Mouse (Mus musculus): ENCODE results near the gene Mrtfa. TPM values are rescaled to one million over a fixed set of nuclear protein-coding genes. Genes with fewer than 3 reads are reported as not detected.

Gene Mrtfa
- polyA plus RNA-seq, 1 experiment from 2014 or later = 18.0 TPM

DNA sequence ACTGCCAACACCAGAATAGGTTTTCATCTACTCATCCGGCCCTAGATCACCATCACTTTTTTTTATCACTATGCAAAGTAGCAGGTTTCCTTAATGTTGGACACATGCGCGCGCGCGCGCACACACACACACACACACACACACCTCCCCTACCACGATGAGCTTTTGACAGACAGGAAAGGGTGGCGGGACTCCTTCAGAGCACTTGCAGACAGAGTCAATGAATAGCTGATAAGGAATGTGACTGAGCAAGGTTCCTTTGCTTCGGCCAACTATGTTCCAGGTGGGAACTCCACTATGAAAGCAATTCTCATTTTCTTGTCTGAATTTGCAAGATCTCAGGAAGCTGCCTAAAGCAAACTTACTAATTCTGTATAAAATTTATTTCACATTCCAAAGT lies 22.7 kb downstream of the Mrtfa start:
- Histone ChIP-seq H3K4me2 (replicated peaks) (no peak overlapping the region), H3K4me1 (replicated peaks) (peaks cover 11% of the 10 kb centered on the region), H3K27ac (no peak overlapping the region), H3K27me3 (replicated peaks) (no peaks in the 10 kb centered on the region), H3K36me3 (no peaks in the 10 kb centered on the region), H3K9ac (no peak overlapping the region), H3K9me3 (no peaks in the 10 kb centered on the region), H3K4me3 (replicated peaks) (no peak overlapping the region)
- 77% methylated on average over 10 of the region's 10 CpGs for WGBS
- ATAC-seq = peak; percentile 66; the same call in 1 of the 2 replicates

DNA sequence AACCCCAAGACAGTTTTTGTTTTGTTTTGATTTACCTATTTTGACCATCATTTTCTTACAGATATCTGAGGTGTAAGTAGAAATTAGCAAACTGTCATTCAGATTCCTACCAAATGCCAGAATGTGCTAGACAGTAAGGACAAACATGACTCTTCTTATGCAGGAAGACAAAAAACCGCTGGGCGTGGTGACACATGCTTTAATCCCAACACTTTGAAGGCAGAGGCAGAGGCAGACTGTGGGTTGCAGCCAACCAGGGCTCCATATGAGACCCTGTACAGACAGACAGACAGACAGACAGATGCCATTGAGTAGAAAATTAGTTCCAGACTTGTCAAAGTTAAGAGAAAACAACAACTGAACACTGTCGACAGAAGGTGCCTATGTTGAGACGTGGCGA lies 24.3 kb downstream of the Mrtfa start:
- 97% methylated on average over 5 of the region's 5 CpGs for WGBS
- Histone ChIP-seq H3K27me3 (replicated peaks) (no peaks in the 10 kb centered on the region), H3K4me2 (replicated peaks) (no peak overlapping the region), H3K27ac (no peak overlapping the region), H3K4me3 (replicated peaks) (no peak overlapping the region), H3K9ac (no peak overlapping the region), H3K36me3 (no peaks in the 10 kb centered on the region), H3K4me1 (replicated peaks) (peaks cover 11% of the 10 kb centered on the region), H3K9me3 (no peaks in the 10 kb centered on the region)
- no peak for ATAC-seq

DNA sequence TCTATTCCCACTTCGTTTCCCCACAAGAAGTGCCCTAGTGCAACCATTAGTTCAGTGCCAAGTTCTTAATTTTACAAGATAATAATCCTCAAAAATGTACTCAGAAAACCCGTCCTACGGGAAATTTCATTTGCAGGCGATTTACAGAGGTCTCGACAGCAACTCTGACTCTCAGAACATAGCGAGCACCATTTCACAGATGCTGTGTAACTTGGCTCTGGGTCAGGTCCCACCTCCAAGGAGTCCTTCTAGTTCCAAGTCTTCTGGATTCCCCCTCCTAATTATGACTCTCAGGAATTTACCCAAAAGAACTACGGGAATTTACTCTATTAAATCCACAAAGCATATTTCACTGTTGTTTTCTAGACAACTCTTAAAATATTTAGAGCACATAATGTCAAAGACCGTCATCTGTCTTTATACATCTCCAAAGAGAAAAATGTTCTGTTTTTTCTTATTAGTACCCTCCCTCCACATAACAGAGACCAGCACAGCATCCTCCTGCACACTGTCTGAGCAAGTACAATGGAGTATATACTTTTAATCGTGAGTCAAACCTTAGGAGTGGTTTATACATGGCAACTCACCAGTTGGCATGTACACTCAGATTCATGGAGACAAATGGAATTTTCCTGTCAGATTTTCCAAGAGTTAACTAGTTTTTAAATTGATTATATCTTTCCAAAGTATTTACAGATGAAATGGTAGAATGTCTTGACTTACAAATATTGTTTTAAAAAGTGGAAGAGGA lies 25.8 kb downstream of the Mrtfa start:
- WGBS = 44% methylated on average over 9 of the region's 9 CpGs

DNA sequence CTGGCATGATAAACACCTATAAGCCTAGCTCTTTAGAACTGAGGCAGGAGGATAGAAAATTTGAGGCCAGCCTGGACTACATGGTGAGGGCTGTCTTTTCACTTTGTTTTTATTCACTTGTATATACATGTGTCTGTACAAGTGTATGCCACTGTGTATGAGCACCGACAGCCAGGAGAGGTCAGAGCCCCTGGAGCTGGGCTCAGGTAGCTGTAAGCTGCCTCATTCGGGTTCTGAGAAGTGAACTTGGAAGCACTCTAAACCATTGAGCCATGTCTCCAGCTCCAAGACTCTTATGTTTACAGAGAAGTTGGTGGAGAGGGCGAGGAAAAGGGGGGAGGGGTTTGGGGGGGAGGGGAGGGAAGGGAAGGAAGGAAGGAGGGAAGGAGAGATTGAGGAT lies 29.0 kb downstream of the Mrtfa start:
- H3K4me2 ChIP-seq (replicated peaks) = no peak overlapping the region
- H3K4me3 ChIP-seq (replicated peaks) = no peak overlapping the region
- H3K36me3 ChIP-seq = no peaks in the 10 kb centered on the region
- WGBS = 50% methylated on average over 3 of the region's 3 CpGs
- no peak for ATAC-seq
- H3K4me1 ChIP-seq (replicated peaks) = 0 out of 2 replicates have a peak, but pooled peaks cover 7% of the 10 kb centered on the region
- no peak overlapping the region for H3K9ac ChIP-seq
- H3K27ac ChIP-seq = no peak overlapping the region
- no peaks in the 10 kb centered on the region for H3K9me3 ChIP-seq
- H3K27me3 ChIP-seq (replicated peaks) = no peaks in the 10 kb centered on the region

More for the DNA sequence above, 25.8 kb downstream of the Mrtfa start:
- no peak overlapping the region for H3K27ac ChIP-seq
- H3K4me3 ChIP-seq (replicated peaks) = no peak overlapping the region
- H3K4me2 ChIP-seq (replicated peaks) = no peak overlapping the region
- peaks cover 11% of the 10 kb centered on the region for H3K4me1 ChIP-seq (replicated peaks)
- no peak overlapping the region for H3K9ac ChIP-seq
- H3K27me3 ChIP-seq (replicated peaks) = no peaks in the 10 kb centered on the region
- ATAC-seq = no peak
- no peaks in the 10 kb centered on the region for H3K9me3 ChIP-seq
- H3K36me3 ChIP-seq = no peaks in the 10 kb centered on the region

DNA sequence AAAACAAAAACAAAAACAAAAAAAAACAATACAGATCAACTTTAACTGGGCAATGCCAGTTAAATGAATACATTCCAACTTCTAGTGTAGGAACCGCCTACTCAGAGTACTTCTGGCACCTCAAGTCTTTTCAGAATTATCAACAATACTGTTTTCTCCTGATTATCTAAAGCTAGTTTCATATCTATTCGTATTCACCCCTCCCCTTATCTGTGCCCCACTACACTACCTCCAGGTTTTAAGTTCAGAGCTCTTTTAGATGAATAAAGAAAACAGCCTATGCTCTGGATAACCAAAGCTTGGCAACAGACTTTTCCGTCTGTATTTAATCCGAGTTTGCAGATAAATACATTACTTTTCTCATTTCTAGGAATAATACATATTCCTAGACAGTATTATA lies 29.9 kb downstream of the Mrtfa start:
- ATAC-seq = no peak
- H3K9ac ChIP-seq = no peak overlapping the region
- no peak overlapping the region for H3K4me2 ChIP-seq (replicated peaks)
- H3K4me1 ChIP-seq (replicated peaks) = 0 out of 2 replicates have a peak, but pooled peaks cover 5% of the 10 kb centered on the region
- no peak overlapping the region for H3K4me3 ChIP-seq (replicated peaks)
- WGBS = 80% methylated on average over 4 of the region's 4 CpGs
- no peaks in the 10 kb centered on the region for H3K27me3 ChIP-seq (replicated peaks)
- H3K36me3 ChIP-seq = no peaks in the 10 kb centered on the region
- no peaks in the 10 kb centered on the region for H3K9me3 ChIP-seq
- H3K27ac ChIP-seq = no peak overlapping the region

DNA sequence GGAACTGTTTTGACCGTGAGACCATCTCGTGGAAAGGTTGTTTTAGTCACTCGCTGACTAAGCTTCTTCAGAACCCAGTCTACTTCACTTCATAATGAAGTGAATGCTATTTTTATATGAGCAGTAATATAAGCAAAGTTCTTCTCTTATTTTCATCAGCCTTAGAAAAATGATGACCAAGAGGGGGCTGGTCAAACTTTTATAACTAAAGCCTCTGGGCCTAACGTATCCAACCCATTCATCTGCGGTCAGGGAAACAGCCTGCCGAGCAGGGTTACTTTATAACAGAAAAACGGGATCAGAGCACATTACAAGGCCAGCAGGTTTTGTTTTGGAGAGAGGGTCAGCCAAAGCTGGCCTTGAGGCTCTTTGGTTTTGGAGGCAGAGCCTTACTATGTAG lies 31.3 kb downstream of the Mrtfa start:
- no peak for ATAC-seq
- no peak overlapping the region for H3K9ac ChIP-seq
- H3K27me3 ChIP-seq (replicated peaks) = no peaks in the 10 kb centered on the region
- 62% methylated on average over 7 of the region's 7 CpGs for WGBS
- no peaks in the 10 kb centered on the region for H3K36me3 ChIP-seq
- no peak overlapping the region for H3K4me2 ChIP-seq (replicated peaks)
- peaks cover 8% of the 10 kb centered on the region; the same call in 1 of the 2 replicates for H3K4me1 ChIP-seq (replicated peaks)
- no peaks in the 10 kb centered on the region for H3K9me3 ChIP-seq
- H3K27ac ChIP-seq = no peak overlapping the region
- no peak overlapping the region for H3K4me3 ChIP-seq (replicated peaks)

DNA sequence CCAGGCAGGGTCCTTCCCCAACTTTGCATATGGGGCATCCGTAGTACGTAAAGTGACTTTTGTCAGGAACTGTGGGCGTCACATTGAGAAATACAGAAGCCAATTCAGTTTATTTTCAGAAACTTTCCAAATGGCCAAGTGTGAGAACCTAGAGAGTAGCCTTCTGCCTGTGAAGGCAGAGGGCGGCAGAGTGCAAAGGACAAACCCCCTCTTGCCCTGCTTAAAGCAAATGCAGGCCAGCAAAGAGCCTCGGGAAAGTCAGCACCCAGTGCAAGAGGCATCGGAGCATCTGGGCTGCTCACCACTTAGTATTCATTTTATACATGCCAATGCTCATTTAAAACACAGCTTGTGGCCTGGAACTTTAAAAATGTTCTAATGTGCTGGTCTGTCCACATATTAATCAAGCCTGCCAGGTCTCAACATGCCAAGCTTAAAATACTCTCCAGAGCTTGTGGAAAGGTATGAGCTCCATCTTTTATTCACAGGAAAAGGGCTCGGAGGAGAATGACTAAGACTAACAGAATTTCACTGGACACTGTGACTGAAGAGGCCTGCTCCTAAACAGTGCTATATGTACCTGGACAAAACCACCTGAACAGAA lies 31.9 kb downstream of the Mrtfa start:
- H3K36me3 ChIP-seq = no peaks in the 10 kb centered on the region
- H3K27ac ChIP-seq = no peak overlapping the region
- H3K4me2 ChIP-seq (replicated peaks) = no peak overlapping the region
- H3K9ac ChIP-seq = no peak overlapping the region
- ATAC-seq = no peak
- no peak overlapping the region for H3K4me3 ChIP-seq (replicated peaks)
- WGBS = 75% methylated on average over 7 of the region's 7 CpGs
- peaks cover 8% of the 10 kb centered on the region; the same call in 1 of the 2 replicates for H3K4me1 ChIP-seq (replicated peaks)
- H3K27me3 ChIP-seq (replicated peaks) = no peaks in the 10 kb centered on the region
- H3K9me3 ChIP-seq = no peaks in the 10 kb centered on the region

DNA sequence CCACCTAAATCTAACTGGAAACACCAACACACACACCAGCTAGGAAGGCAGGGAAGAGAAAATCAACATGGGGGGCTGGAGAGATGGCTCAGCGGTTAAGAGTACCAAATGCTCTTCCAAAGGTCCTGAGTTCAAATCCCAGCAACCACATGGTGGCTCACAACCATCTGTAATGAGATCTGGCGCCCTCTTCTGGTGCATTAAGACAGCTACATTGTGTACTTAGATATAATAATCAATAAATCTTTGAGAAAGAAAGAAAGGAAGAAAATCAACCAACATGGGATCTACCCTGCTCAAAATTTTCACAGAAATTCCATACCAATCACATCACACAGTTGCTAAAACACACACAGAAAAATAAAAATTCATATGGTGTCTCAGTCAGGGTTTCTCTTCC lies 34.1 kb downstream of the Mrtfa start:
- H3K27ac ChIP-seq = no peak overlapping the region
- no peak overlapping the region for H3K4me3 ChIP-seq (replicated peaks)
- no peak overlapping the region for H3K9ac ChIP-seq
- no peaks in the 10 kb centered on the region for H3K36me3 ChIP-seq
- peaks cover 8% of the 10 kb centered on the region; the same call in 1 of the 2 replicates for H3K4me1 ChIP-seq (replicated peaks)
- WGBS = 76% methylated on average over 2 of the region's 2 CpGs
- H3K4me2 ChIP-seq (replicated peaks) = no peak overlapping the region
- ATAC-seq = no peak
- H3K9me3 ChIP-seq = no peaks in the 10 kb centered on the region
- no peaks in the 10 kb centered on the region for H3K27me3 ChIP-seq (replicated peaks)

DNA sequence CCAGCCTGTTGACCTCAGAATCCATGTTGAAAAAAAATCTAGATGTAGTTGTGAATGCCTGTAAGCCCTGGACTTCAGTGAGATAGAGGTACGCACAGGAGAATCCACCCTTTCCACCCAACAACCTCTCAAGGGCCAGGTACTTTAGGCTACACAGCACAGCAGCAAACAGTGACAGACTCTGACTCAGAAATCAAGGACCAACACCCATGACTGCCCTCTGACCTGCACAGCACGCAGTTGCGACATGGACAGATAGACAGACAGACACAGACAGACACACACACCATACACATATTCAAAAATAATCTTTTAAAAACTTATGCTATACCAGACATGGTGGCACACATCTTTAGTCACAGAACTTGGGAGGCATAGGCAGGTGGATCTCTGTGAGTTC lies 34.7 kb downstream of the Mrtfa start:
- Histone ChIP-seq H3K27me3 (replicated peaks) (no peaks in the 10 kb centered on the region), H3K9me3 (no peaks in the 10 kb centered on the region), H3K9ac (no peak overlapping the region), H3K36me3 (no peaks in the 10 kb centered on the region), H3K27ac (no peak overlapping the region), H3K4me3 (replicated peaks) (no peak overlapping the region), H3K4me2 (replicated peaks) (no peak overlapping the region), H3K4me1 (replicated peaks) (peaks cover 8% of the 10 kb centered on the region; the same call in 1 of the 2 replicates)
- no peak for ATAC-seq
- WGBS = 94% methylated on average over 3 of the region's 3 CpGs

DNA sequence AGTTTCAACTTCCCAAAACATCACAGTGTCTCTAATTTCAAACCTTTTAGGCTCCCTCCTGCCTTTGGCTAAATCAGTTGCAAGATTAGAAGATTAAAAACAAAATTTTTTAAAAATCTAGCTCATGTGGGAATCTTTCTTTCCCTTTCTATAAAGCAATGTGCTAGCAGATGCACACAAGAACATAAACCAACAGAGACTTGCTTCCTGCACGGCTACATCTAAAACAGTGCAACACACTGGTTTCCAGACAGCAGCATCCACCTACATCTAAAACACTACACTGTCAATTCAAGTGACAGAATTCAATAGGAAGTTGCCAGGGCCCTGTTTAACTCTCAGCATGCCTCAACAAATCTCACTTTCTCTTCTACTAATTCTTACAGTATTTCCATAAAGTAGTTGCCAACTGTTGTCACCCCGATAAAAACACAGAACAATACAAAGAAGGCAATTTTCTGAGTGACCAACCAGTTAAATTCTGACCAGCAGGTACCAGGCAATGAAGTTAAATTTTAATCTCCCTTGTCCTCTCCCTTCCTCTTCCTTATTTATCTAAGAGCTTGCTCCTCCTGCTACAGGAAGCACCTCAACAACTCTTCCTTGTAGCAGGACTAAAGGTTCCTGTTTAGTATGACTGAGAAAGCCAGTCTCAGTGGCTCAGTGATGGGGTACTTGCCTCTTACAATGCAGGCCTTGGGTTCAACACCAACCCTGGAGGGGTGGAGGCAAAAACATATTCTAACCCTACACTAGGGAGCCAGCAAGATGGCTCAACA lies 35.5 kb downstream of the Mrtfa start:
- ATAC-seq = peak; percentile 49; the same call in 1 of the 2 replicates
- H3K27ac ChIP-seq = 0 out of 2 replicates have a peak overlapping the region, but pooled peaks have one; percentile 5
- no peaks in the 10 kb centered on the region for H3K36me3 ChIP-seq
- H3K9ac ChIP-seq = no peak overlapping the region
- H3K4me1 ChIP-seq (replicated peaks) = peaks cover 8% of the 10 kb centered on the region; the same call in 1 of the 2 replicates
- 54% methylated on average over 2 of the region's 2 CpGs for WGBS
- H3K4me2 ChIP-seq (replicated peaks) = no peak overlapping the region
- H3K9me3 ChIP-seq = no peaks in the 10 kb centered on the region
- H3K27me3 ChIP-seq (replicated peaks) = no peaks in the 10 kb centered on the region
- no peak overlapping the region for H3K4me3 ChIP-seq (replicated peaks)

DNA sequence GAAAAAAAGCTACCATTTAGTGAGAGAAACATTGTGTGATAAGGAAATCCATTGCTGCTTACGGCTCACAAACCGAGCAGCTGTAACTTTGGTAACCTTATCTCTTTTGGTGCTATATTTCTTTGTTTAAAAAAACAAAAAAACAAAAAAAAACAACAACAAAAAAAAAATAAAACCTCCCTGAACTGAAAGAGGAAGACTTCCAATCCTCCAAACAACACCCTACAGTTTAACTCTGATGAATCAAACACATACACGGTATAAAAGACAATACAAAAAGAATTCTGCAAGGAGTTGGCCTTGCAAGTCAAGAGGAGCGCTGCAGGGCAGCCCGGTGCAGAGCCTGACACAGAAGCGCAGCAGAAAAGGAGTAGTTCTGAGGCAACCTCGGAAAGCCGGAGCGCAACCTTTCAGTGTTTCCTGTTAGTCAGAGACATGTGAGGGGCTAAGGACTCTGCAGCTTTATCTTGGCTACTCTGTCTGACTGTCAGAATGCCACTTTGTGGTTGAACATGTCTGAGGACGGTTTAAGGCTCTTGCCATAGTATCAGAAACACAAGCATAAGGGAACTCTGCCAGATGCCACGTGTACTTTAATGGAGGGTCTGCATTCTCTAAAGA lies 48.5 kb downstream of the Mrtfa start:
- 70% methylated on average over 11 of the region's 11 CpGs for WGBS
- H3K4me1 ChIP-seq (replicated peaks) = peaks cover 11% of the 10 kb centered on the region
- H3K27ac ChIP-seq = no peak overlapping the region
- no peaks in the 10 kb centered on the region for H3K27me3 ChIP-seq (replicated peaks)
- H3K9me3 ChIP-seq = no peaks in the 10 kb centered on the region
- H3K36me3 ChIP-seq = no peaks in the 10 kb centered on the region
- H3K9ac ChIP-seq = no peak overlapping the region
- H3K4me2 ChIP-seq (replicated peaks) = no peak overlapping the region
- H3K4me3 ChIP-seq (replicated peaks) = no peak overlapping the region
- no peak for ATAC-seq

DNA sequence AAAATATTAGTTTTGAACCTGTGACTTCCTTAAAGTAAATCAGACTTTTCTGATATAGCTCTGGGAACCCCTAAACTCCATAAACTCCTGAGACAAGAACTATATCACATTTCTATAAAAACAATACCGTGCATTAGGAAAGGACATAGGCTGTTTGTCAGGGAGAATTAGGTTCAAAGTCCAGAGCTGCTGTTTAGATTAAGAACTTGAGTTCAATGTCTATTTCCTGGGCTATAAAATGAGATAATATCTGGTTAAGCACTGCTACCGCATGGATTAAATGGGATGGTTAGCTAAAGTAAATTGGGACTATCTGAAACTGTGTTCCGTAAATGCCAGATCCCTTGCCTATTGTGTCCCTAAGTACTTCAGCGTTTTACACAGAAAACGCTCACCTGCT lies 50.6 kb downstream of the Mrtfa start:
- Histone ChIP-seq H3K4me3 (replicated peaks) (no peak overlapping the region), H3K4me1 (replicated peaks) (peaks cover 12% of the 10 kb centered on the region), H3K9me3 (no peaks in the 10 kb centered on the region), H3K36me3 (no peaks in the 10 kb centered on the region), H3K27ac (no peak overlapping the region), H3K4me2 (replicated peaks) (no peak overlapping the region), H3K9ac (no peak overlapping the region), H3K27me3 (replicated peaks) (no peaks in the 10 kb centered on the region)
- 56% methylated on average over 5 of the region's 5 CpGs for WGBS
- ATAC-seq = peak; percentile 81

Data from intestine, embryonic 15.5 days (tissue).